Mouse (Mus musculus) ZHBTc4 (cell line): ENCODE measurements around the gene Gm4881.

Source experiments
- DNase-seq: peaks from one replicate; pipeline ENCODE4 v3.0.0-alpha.2; 2011; ENCODE audit warnings: low read depth, low spot score

The Gm4881 gene

DNA sequence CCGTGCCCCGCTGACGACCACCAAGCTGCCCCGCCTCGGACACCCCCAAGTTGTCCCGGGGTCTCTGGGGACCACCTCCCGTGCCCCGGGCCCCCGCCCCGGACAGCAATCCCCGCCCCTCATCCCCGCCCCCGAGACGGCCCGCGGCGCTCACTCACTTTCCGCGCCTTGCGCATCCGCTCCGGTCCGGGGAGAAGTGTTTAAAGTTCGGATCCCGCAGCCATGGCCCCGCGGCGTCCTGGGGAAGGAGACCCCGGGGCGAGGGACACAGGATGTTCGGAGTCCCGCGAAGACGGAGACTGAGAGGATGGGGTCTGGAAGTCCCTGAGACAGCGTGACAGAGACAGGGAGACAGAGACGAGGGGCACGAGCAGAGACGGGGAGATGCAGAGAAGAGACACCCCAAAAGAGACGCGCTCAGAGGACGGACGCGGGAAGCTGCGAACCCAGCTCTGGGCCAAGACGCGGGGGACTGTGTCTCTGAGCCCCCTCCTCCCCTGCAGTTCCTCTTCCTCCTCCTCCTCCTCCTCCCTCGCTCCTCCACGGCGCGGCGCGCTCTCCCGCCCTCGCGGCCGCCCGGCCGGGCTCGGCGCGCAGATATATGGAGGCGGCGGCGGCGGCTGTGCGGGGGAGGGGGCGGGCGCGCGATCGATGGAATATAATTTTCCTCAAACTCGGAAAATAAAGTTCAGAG is at the start of gene Gm4881:
Gene Gm4881, minus strand, starts transcription at position 238 of the 694 bp plus-strand sequence.
- peak; percentile 30 for DNase-seq

GRCm38 (mm10) chr7:24993081-24993480 is 48.8 kb upstream of the Gm4881 start:
- no peak for DNase-seq

DNA sequence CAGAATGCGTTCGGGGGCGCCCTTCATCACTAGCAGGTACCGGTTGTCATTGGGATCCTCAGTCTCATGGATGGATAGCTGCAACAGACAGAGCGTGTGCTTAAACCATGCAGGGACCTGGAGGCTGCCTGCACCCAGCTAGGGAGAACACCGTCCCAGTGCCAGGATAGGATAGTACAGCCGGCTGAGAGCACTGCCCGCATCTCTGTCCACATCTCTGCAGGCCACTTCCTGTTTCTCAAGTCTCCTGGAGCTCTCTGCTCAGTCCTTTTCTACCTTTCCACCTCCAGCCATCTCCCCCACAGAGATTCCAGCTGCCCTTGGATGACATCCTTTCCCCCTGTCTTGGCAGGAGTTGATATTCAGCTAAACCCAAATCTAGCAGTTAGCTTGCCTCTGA is 46.2 kb upstream of the Gm4881 start:
- DNase-seq = no peak

GRCm38 (mm10) chr7:24987941-24988340 is 43.6 kb upstream of the Gm4881 start:
- DNase-seq = no peak

DNA sequence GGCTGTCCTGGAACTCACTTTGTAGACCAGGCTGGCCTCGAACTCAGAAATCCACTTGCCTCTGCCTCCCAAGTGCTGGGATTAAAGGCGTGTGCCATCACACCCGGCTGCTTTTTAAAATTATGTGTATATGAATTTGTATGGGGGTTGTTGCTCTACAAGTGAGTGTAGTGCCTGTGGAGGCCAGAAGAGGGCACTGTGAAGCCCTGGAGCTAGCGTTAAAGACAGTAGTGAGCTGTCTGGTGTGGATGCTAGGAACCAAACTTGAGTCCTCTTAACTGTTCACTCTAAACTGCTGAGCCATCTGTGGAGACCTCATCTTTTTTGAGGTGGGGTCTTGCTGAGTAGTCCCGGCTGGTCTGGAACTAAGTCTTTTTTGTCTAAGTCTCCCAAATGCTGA is 41.5 kb upstream of the Gm4881 start:
- peak; percentile 70 for DNase-seq

GRCm38 (mm10) chr7:24984307-24984706 is 40.0 kb upstream of the Gm4881 start:
- peak; percentile 66 for DNase-seq

GRCm38 (mm10) chr7:24983396-24983795 is 39.1 kb upstream of the Gm4881 start:
- DNase-seq = peak; percentile 84

DNA sequence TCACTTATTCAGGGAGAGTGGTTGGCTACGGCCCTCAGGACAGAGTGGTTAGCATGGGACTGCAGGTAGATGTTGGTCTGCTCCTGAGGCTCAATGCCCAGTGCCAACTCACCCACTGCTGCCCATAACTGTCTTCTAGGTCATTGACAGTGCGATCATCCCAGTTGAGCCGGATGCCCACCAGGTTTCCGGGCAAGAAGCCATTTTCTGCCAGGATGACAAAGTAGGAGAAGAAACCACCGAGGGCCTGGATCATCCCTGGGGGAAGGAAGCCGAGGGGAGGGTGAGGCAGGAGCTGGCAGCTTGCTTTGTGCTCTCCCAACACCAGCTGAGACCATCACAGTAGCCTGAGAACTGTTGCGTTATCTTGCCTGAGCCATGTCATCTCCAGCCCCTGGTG is 36.1 kb upstream of the Gm4881 start:
- DNase-seq = no peak

DNA sequence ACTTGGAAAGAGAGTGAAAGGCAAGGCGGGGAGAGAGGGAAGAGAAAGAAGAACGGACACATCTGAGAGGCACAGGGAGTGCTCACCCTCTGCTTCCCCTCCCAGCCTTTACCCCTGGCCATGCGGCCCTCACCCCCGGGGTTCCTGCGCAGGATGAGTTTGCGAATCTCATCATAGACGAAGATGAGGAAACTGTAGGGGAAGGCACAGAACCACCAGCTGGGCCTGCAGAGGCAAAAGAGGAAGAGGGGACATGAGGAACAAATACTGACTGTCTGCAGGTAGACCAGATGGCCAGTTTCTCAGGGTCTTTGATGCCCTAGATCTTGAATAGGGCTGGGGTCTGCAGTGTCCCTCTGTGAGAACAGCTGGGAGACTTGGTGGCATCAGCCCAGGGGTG is 34.5 kb upstream of the Gm4881 start:
- no peak for DNase-seq

DNA sequence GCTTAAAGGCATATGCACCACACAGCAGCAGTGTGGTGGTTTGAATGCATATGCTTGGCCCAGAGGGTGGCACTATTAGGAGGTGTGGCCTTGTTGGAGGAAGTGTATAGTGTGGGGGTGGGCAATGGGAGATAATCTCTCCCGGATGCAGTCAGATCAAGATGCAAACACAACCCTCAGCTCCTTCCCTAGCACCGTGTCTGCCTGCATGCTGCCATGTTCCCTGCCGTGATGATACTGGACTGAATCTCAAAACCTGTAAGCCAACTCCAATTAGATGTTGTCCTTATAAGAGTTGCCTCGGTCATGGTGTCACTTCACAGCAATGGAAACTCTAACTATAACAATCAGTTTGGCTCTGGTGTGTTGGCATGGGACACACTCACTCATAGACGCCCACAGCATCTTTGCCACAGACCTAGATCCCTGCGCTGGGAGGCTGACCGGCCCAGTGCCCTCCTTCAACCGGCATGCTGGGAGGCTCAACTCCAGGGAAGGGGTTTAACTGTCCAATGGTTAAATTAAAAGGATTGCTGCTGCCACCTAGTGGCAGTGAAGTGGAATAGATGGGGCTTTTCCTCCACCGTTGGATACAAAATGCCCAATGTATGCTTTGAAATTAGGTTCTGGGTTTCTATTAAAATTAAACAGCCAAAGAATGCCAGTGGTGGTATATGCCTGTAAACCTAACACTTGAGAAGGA is 30.8 kb upstream of the Gm4881 start:
- peak; percentile 77 for DNase-seq

DNA sequence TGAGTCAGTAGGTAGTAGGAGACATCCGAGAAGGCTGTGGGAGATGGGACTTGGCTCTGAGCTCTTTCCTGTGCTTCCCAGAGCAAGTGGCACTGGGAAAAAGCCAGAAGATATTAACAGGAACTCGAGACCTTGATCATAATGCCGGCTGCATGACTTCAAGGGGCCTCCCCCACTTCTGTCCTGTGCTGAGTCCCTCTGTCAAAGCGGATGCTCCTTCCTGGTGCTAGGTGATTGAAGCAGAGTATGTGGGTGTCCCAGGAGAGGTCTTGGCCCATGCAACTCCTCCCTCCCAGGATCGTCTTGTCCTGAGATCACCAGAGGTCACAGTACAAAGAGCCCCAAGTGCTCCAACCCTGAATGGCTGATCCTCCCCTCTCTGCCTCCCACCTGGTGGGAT is 29.6 kb upstream of the Gm4881 start:
- no peak for DNase-seq

DNA sequence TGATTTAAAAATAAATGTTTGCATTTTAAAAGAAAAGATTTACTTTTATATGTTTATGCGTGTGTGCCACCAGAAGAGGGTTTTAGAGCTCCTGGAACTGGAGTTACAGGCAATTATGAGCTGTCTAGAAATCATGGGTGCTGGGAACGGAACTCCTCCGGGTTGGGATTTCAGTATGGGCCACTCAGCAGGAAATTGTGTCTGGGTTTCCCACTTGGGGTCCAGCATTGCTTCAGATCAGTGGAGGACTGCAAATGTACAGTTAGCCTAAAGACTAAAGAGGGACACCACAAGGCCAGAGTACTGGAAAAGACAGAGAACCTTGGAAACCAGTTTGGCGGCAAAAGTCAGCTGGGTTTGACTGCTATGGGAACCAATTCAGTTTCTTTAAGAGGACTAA is 28.9 kb upstream of the Gm4881 start:
- DNase-seq = no peak

DNA sequence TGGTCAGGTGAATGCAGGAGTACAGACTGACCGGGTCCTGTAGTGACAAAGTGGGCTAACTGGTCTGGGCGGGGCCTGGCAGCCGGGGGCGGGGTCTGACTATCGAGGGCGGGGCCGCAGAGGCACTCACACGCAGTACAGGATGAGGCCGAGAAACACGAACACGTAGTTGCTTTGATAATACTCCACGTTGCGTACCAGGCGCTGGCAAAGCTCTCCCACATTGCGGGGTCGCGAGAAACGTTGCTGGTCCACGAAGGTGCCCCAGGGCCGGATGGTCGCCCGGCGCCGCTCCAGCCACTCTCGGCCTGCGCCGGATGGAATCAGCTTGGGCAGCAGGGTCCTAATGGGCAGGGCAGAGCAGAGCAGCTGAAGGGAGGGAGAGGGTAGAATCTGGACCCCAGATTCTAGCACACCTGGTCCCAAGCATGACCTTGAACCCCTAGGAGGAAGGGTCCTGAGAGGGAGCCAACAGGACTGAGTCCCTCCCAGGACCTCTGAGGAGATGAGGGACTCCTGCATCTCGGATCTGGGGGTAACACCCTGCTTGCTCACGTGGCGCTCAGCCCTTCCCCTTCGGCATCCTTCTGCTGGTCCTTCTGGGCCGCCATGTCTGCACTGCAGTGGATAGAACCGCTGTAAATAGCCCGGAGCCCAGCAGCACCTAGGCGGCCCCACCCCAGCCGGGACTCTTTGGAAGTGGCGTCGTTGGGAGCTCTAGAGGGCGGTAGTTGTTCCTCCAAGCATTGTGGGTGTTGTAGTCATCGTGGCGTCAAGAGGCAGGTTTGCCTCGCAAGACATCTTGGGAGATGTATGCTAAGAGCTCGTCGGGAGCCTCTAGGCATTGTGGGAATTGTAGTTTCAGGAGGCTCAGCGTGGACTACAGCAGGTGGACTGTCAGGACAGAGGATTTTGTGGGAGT is 27.9 kb upstream of the Gm4881 start, which contains the start of gene Rabac1:
Gene Rabac1, minus strand, starts transcription at position 783 of the 922 bp plus-strand sequence.
- peak; percentile 97 for DNase-seq

DNA sequence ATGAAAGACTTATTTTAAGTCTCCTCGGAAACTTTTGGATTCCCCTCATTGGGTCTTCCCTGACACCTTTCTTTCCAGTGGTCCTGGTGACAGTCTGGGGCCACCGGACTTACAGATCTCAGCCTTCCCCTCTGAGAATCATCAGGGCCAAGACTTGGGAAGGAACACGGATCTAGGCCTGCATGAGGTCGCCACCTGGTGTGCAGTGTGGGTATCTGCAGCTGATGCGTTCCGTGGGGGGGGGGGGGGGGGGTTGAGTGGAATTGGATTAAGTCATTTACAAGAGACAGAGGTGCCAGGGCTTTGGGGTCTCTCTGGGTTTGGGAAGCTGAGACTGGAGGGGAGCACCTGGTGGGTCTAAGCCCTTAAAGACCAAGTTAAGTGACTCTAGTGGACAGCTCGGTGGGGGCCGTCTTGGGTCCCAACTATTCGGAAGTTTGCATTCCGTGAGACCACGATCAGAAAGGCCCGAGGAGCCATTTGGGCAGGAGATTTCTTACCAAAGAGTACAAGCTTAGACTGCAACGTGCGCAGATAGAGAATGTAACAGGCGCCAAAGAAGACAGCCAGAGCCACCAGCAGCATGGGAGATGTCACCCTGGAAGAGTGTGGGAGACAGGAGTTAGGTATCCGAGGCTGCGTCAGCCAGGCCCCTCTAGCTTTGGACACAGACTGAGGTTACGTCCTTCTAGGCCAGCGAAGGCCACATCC is 27.1 kb upstream of the Gm4881 start:
- DNase-seq = peak; percentile 85

DNA sequence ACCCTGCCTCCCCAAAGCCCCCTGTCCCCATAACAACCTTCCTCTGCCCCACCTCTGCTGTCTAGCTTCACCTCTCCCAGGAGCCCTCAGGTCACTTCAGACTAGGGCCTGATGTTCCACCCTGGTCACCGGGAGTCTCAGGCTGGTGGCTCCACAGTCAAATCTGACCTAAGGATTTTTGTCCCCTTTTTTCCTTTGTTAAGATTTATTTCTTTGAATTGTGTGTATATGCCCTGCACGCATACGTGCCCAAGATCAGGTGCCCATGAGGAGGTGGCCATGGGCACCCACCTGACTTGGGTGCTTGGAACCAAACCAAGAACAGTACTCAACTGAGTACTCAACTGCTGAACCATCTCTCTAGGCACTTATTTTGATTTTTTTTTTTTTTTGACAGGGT is 26.0 kb upstream of the Gm4881 start:
- DNase-seq = no peak

DNA sequence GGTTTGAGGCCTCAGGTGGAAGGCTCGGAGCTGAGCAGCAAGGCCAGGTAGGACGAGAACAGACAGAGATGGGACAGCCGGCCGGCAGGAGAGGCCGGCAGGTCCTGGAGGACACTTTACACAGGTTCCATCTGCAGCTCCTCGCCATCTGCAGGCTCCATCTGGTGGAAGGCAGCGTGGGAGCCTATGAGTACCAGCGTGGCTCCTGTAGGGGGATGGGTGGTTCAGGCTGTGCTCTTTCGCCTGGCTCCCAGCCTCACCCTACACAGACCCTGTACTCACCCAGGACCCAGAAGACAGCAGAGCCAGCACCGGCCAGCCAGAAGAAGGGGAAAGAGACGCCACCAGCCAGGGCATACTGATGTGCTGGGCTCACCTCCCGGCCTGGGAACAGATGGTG is 25.5 kb upstream of the Gm4881 start:
- no peak for DNase-seq

DNA sequence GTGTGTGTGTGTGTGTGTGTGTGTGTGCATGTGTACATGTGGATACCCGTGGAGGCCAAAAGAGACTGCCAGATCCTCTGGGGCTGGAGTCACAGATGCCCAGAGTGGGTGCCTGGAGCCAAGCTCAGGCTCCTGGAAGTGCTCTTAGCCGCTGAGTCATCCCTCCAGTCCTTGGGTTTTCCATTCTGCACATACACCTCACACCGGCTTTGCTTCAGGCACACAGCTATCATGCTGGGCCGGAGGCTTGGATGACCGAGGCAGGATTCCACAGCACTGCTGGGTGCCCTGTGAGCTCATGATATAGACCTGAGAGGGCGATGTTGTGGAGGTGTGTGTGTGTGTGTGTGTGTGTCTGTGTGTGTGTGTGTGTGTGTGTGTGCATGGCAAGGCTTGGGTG is 24.2 kb upstream of the Gm4881 start:
- no peak for DNase-seq

- DNase-seq = no peak
Measured at GRCm38 (mm10) chr7:24967966-24968365, 23.7 kb upstream of the Gm4881 start.

DNA sequence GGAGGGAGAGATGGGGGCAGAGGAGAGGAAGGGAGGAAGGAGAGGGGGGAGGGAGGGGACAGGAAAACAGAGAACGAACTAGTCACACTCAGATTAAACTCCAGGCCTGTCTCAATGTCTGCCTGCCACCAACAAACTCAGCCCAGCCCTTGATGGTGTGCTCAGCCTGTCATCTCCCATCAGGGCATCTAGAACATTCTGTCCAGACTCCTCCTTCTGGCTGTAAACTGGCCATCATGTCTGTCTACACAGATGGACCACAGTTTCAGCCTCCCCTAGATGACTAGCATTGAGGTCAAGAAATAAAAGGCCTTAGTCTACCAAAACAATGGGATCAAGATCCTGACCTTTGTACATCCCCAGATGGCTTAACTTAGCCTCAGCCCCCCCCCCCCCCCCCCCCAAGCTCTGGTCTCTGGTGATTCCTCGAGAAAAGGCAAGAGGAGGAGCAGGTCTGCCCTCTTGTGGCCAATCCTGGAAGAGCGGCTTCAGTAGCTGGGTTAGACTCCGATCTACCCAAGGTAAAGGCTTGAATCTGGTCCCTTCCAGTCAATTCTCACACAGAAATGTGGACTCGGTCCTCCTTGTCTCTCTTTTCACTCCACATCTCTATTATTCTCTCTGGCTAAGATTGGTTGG is 20.7 kb upstream of the Gm4881 start:
- peak; percentile 84 for DNase-seq

DNA sequence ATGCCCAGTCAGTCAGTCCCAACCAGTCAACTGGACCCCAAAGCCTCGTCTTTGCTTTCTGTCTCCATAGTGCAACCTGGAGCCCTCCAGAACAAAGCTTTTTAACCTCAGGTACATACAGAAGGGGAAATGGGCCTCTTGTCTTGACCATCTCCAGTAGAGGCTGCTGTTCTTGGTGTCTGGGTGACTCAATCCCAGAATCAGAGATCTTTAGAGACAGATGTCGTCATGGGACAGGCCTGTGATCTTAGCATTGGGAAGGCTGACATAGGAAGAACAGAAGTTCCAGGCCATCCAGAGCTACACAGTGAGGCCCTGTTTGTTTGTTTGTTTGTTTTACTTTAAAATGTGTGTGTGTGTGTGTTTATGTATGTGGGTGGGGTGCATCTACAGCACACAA is 20.0 kb upstream of the Gm4881 start:
- DNase-seq = no peak

DNA sequence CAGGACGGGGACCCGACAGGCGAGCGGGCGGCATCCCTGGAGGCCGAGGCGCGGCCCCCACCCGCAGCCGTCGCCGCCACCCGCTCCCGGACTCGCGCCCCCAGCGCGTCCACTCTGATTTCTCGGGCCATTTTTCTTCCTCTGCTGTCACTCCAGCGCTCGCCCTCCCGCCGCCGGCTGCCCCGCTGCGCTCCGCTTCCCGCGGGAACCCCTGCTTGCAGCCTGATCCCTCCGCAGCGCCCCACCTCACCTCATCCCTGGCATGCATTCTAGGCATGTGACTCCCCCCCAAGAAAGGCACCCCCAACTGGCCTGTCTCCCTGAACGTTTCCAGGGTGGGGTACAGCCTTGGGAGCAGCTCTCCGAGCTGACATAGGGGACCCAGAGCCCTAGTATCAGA is 10.9 kb upstream of the Gm4881 start:
- no peak for DNase-seq
